Mouse (Mus musculus) brain, embryonic 14.5 days (tissue): ENCODE data around the gene Zfp36.

Experiments used
- CTCF ChIP-seq: fragments of 200-500 bp; IDR thresholded peaks from 2 replicates; pipeline ENCODE4 v1.5.1; 2012; ENCODE audit warnings: inconsistent platforms, mild to moderate bottlenecking, moderate library complexity, borderline replicate concordance; ENCODE audit not compliant: insufficient read depth, insufficient read length; ENCODE audit errors: extremely low read depth
- POLR2A ChIP-seq: fragments of 200-500 bp; IDR thresholded peaks from 2 replicates; pipeline ENCODE4 v1.6.1; 2012; ENCODE audit warnings: mild to moderate bottlenecking, inconsistent platforms, borderline replicate concordance; ENCODE audit not compliant: poor library complexity, insufficient read depth, insufficient read length, severe bottlenecking; ENCODE audit errors: extremely low read depth

DNA sequence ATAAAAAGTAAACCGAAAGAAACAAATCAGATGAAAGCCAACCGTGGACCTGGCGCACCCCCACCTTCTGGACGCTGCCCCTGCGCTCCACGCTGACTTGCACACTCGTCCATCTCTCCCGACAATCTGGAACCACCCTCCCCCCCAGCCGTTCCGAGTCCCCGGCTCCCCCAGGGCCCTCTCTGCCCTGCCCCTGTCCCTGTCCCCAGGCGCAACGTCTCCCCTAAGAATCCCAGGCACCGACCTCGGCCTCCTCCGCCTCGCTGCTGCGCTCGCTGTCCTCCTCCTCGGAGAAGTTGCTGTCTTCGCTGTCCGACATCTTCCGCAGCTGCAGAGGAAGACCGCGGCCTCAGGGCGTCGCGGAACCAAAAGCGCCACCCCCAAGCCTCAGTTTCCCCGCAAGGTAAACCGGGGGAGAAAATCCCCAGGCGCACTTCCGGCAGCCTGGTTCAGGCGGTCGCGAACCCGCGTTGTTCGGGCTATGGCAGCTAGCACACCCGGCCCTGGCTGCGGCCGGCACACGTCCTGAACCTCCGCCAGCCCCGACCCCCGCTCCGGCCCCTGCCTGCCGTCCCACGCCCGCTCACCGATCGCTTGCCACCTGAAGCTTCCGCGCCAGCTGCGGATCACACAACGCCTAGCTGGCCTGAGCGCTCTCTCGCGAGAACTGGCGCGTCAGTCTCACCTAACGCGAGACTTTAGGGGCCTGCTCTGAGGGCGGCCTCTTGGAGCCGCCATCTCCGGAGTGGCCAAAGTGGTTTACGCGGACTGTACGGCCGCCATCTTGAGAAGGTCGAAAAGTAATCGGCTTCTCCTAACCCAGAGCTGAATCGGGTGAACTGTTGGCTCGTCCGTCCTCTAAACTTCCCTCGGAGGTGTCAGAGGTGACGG, 41.7 kb downstream of the Zfp36 start, which contains the start of gene Supt5:
- TF ChIP-seq CTCF (no peak), POLR2A (peak; percentile 65)
